Mouse (Mus musculus): ENCODE results near the gene Mbip. TPM values are rescaled to one million over a fixed set of nuclear protein-coding genes. Genes with fewer than 3 reads are reported as not detected.
A peak's percentile ranks its signal among the peaks of the same experiment; 100 is the strongest.

Mbip gene
- 4.3 TPM in 1 of 2 replicates, not detected in the other for polyA plus RNA-seq (2012; ENCODE audit: insufficient read depth, low replicate concordance)

DNA sequence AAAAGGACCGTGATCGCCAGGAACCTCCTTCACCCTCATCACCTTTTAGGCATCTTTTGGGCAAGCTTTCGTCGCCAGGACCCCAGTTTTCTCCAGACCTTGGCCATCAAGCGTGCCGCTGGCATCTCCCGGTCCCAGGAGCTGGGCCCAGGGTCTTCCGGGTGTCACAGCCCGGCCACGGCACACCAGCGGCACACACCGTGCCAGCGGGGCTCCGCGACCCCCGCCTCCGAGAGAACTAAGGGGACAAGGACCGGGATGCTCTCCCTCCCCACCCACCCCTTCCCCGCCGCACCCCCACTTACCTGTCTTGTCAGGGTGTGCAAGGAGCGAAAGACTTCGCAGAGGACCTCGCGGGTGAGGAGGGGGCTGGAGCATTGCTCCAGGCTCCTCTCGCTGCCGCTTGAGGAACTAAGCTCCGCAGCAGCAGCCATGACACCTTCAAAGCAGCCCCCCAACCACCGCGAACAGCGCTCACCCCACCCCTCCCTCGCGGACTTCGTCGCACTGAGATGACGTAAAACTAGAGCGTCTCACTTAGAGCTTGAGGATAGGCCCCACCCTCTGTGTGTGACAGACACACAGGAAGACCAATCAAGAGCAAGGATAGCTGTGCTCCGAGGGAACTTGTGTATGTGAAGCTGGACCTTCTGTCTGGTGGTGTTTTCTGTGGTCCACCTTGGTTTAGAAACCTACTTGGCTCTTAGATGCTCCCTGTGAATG, at the start of gene Mbip:
Mbip (minus strand) TSS at position 528 of the 723 bp plus-strand sequence.
- H3K9me3 ChIP-seq: no peaks in the 10 kb centered on the region
- no peaks in the 10 kb centered on the region; the same call in 1 of the 2 replicates for H3K4me1 ChIP-seq
- peak within 1 kb of the TSS; percentile 96 for H3K4me3 ChIP-seq (replicated peaks)
- H3K27me3 ChIP-seq (replicated peaks): no peaks in the 10 kb centered on the region
- H3K36me3 ChIP-seq (replicated peaks; ENCODE audit: low read length): peaks cover 3% of the 10 kb centered on the region
- TF ChIP-seq FLI1 (IDR thresholded peaks at IDR 0.05; ENCODE audit: low read length) (no peak), GATA1 (IDR thresholded peaks at IDR 0.05; ENCODE audit: borderline replicate concordance, low read length) (no peak)

DNA sequence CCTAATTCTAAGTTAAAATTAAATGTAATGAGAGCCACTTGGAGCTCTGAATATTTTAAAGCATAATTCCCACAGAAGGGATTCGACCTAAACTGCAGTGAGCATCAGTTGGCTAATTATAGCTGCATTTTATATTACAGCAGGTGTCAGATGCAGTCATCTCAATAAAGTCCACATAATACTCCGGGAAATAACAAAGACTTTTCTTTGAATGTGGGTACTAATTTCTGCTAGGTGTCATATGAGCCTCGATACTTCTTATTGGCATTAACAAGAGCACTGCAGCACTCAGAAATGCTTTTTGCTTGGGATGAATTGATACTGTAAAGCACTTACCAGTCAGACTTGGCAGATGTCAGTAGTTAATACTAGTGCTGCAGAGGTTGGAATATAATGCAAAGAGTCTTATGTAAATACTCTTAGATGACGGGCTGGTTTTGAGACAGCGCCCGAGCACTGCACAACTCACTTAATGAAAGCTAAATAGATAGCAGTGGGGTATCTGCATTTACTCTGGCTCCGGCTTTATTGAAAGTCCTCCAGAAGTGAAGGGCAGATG, 42.0 kb upstream of the Mbip start:
- no peaks in the 10 kb centered on the region for H3K36me3 ChIP-seq (replicated peaks; ENCODE audit: low read length)
- no peaks in the 10 kb centered on the region for H3K27me3 ChIP-seq (replicated peaks)
- no peaks in the 10 kb centered on the region for H3K9me3 ChIP-seq
- TF ChIP-seq GATA1 (IDR thresholded peaks at IDR 0.05; ENCODE audit: borderline replicate concordance, low read length) (no peak), FLI1 (IDR thresholded peaks at IDR 0.05; ENCODE audit: low read length) (no peak)
- H3K4me1 ChIP-seq: no peaks in the 10 kb centered on the region
- no peak overlapping the region for H3K4me3 ChIP-seq (replicated peaks)

DNA sequence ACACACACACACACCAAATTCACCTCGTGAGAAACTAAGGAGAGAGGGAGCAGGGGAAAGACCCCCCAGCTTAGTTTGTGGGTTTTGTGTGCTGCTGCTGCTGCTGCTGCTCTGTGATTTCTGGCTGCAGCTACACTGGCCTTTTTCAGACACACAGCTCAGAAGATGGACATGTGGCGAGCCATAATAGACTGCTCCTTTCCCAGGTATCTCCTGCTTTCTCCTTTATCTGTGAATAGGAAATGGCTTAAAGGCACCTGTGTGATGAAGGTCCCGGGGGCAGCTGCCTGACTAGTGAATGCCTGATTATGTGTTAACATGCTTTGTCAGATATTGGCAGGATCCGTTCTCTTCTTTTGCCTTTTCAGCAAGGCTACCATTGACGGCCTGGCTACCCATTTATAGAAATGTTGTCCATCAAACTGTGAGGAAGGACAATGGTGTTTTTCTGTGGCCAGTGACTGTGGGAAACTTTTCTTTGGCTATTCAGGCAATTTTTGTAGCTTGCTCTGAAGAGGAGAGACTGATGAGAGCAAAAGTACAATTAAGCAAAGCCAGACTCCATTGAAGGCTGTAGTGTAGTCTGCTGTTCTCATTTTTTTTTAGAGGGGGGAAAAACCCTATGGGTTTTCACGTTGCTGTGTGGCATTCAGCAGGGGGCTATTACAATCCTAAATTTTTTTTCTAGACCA, 41.4 kb upstream of the Mbip start:
- no peaks in the 10 kb centered on the region for H3K36me3 ChIP-seq (replicated peaks; ENCODE audit: low read length)
- H3K27me3 ChIP-seq (replicated peaks): no peaks in the 10 kb centered on the region
- H3K9me3 ChIP-seq: no peaks in the 10 kb centered on the region
- no peaks in the 10 kb centered on the region for H3K4me1 ChIP-seq
- TF ChIP-seq GATA1 (IDR thresholded peaks at IDR 0.05; ENCODE audit: borderline replicate concordance, low read length): no peak
- TF ChIP-seq FLI1 (IDR thresholded peaks at IDR 0.05; ENCODE audit: low read length): no peak
- no peak overlapping the region for H3K4me3 ChIP-seq (replicated peaks)

DNA sequence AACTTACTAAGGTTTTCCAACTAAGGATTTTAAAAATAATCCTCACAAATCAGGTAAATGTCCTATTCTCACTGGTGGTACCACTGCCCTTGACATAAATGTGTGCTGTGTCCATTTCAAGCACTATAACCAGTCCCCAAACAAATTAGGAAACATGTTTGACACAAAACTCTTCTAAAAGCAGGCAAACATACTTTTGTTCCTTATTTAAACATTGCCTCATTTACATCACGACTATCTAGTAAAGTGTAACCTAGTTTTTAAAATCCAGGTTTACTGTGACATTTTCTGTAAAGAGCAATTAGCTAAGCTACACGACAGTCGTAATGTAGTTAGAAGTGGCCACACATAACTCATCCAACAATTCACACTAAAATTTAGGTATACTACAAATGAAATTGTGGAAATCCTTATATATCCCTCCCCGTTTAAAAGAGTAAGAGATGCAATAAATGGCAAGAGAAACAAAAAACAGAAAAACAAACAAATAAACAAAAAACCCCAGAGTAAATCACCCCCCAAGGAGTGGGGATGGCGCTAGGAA, 851 bp downstream of the Mbip start:
- Histone ChIP-seq H3K27me3 (replicated peaks) (no peaks in the 10 kb centered on the region), H3K4me3 (replicated peaks) (peak overlapping the region; percentile 96), H3K4me1 (no peaks in the 10 kb centered on the region; the same call in 1 of the 2 replicates), H3K9me3 (no peaks in the 10 kb centered on the region), H3K36me3 (replicated peaks; ENCODE audit: low read length) (peaks cover 9% of the 10 kb centered on the region)
- TF ChIP-seq GATA1 (IDR thresholded peaks at IDR 0.05; ENCODE audit: borderline replicate concordance, low read length): no peak
- no peak for TF ChIP-seq FLI1 (IDR thresholded peaks at IDR 0.05; ENCODE audit: low read length)

- H3K4me1 ChIP-seq: no peaks in the 10 kb centered on the region
- H3K36me3 ChIP-seq (replicated peaks; ENCODE audit: low read length): peaks cover 56% of the 10 kb centered on the region
- H3K4me3 ChIP-seq (replicated peaks): no peak overlapping the region
- no peak for TF ChIP-seq FLI1 (IDR thresholded peaks at IDR 0.05; ENCODE audit: low read length)
- no peak for TF ChIP-seq GATA1 (IDR thresholded peaks at IDR 0.05; ENCODE audit: borderline replicate concordance, low read length)
- no peaks in the 10 kb centered on the region for H3K9me3 ChIP-seq
- no peaks in the 10 kb centered on the region for H3K27me3 ChIP-seq (replicated peaks)
These were observed 6.2 kb downstream of the Mbip start for GRCm38 (mm10) chr12:56339295-56340056.

GRCm38 (mm10) chr12:56333461-56333860, 12.2 kb downstream of the Mbip start:
- peaks cover 8% of the 10 kb centered on the region for H3K4me1 ChIP-seq
- H3K27me3 ChIP-seq (replicated peaks): no peaks in the 10 kb centered on the region
- H3K4me3 ChIP-seq (replicated peaks): no peak overlapping the region
- TF ChIP-seq FLI1 (IDR thresholded peaks at IDR 0.05; ENCODE audit: low read length): no peak
- TF ChIP-seq GATA1 (IDR thresholded peaks at IDR 0.05; ENCODE audit: borderline replicate concordance, low read length): no peak
- H3K9me3 ChIP-seq: no peaks in the 10 kb centered on the region
- H3K36me3 ChIP-seq (replicated peaks; ENCODE audit: low read length): peaks cover 91% of the 10 kb centered on the region

GRCm38 (mm10) chr12:56332475-56332874, 13.2 kb downstream of the Mbip start:
- Histone ChIP-seq H3K9me3 (no peaks in the 10 kb centered on the region), H3K4me1 (peaks cover 8% of the 10 kb centered on the region), H3K36me3 (replicated peaks; ENCODE audit: low read length) (peaks cover 94% of the 10 kb centered on the region), H3K27me3 (replicated peaks) (no peaks in the 10 kb centered on the region), H3K4me3 (replicated peaks) (no peak overlapping the region)
- TF ChIP-seq GATA1 (IDR thresholded peaks at IDR 0.05; ENCODE audit: borderline replicate concordance, low read length): no peak
- no peak for TF ChIP-seq FLI1 (IDR thresholded peaks at IDR 0.05; ENCODE audit: low read length)

- no peaks in the 10 kb centered on the region for H3K27me3 ChIP-seq (replicated peaks)
- peaks cover 64% of the 10 kb centered on the region for H3K36me3 ChIP-seq (replicated peaks; ENCODE audit: low read length)
- peaks cover 8% of the 10 kb centered on the region for H3K4me1 ChIP-seq
- no peak for TF ChIP-seq GATA1 (IDR thresholded peaks at IDR 0.05; ENCODE audit: borderline replicate concordance, low read length)
- H3K9me3 ChIP-seq: no peaks in the 10 kb centered on the region
- H3K4me3 ChIP-seq (replicated peaks): no peak overlapping the region
These were observed 18.2 kb downstream of the Mbip start for GRCm38 (mm10) chr12:56327448-56327998.

DNA sequence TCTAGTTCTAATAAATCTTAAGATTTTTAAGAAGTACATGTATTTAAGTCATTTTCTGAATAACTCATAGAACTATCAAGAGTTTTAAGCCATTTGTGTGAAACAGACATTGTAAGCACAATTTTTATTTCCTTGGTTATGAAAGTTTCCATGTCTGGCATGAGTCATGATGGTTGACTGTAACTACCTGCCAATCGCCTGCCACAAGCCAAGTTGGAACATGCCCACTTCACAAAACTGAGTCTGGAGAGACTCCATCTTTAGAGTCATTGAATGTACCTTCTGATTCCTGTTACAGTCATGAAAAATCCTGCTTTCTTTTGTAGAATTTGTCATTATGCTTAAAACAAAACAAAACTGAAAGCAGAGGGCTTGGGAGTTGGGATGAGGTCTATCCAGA, 19.8 kb downstream of the Mbip start:
- H3K4me1 ChIP-seq: peaks cover 8% of the 10 kb centered on the region
- no peak overlapping the region for H3K4me3 ChIP-seq (replicated peaks)
- no peaks in the 10 kb centered on the region for H3K9me3 ChIP-seq
- no peak for TF ChIP-seq GATA1 (IDR thresholded peaks at IDR 0.05; ENCODE audit: borderline replicate concordance, low read length)
- no peak for TF ChIP-seq FLI1 (IDR thresholded peaks at IDR 0.05; ENCODE audit: low read length)
- no peaks in the 10 kb centered on the region for H3K27me3 ChIP-seq (replicated peaks)
- peaks cover 52% of the 10 kb centered on the region for H3K36me3 ChIP-seq (replicated peaks; ENCODE audit: low read length)

All from megakaryocyte, embryonic 14.5 days (primary cell).